ENCODE assay signal across 8 mouse cellular contexts in genomic region chr8:110631201-110631600, GRCm38 (mm10). TPM values are rescaled to one million over a fixed set of nuclear protein-coding genes. Genes with fewer than 3 reads are reported as not detected.
DNase-seq lines count a peak whose midpoint lies in the region; ATAC-seq and TF ChIP-seq lines count a peak whose summit lies in the region.
"Had no signal": no experiment of that assay in that cellular context is flagged by ENCODE, and none has a peak within 500 bp of the region (broad histone marks: within the 10 kb centered on the region; RNA-seq: fewer than 3 reads in every experiment).

No protein-coding gene starts in this region.

- no peaks in the 10 kb centered on the region for H3K4me1 ChIP-seq in hindbrain, postnatal 0 days (ENCODE audit: insufficient read depth, low read length)
- no peaks in the 10 kb centered on the region for H3K4me1 ChIP-seq in hindbrain, embryonic 11.5 days (replicated peaks; ENCODE audit: control insufficient read depth, insufficient read depth, low read length)
- no peaks in the 10 kb centered on the region; the same call in 1 of the 2 replicates for H3K4me1 ChIP-seq in intestine, embryonic 14.5 days (replicated peaks; ENCODE audit: control insufficient read depth, insufficient read depth, low read length)
- H3K4me1 ChIP-seq in forebrain, embryonic 11.5 days (replicated peaks; ENCODE audit: control insufficient read depth, insufficient read depth, low read length), result no peaks in the 10 kb centered on the region
- H3K4me1 ChIP-seq in midbrain, embryonic 16.5 days (ENCODE audit: control insufficient read depth, insufficient read depth, low read length), result peaks cover 6% of the 10 kb centered on the region

- no peak overlapping the region for H3K9ac ChIP-seq in hindbrain, postnatal 0 days (replicated peaks; ENCODE audit: low read length)
- H3K9ac ChIP-seq in hindbrain, embryonic 11.5 days (ENCODE audit: low read depth, low read length), result no peak overlapping the region
- H3K9ac ChIP-seq in intestine, embryonic 14.5 days (ENCODE audit: low read length), result no peak overlapping the region
- no peak overlapping the region for H3K9ac ChIP-seq in forebrain, embryonic 11.5 days (ENCODE audit: low read length)
- no peak overlapping the region for H3K9ac ChIP-seq in midbrain, embryonic 16.5 days (ENCODE audit: low read depth, low read length)

- no peak overlapping the region for H3K4me3 ChIP-seq in hindbrain, postnatal 0 days (ENCODE audit: low read length)
- no peak overlapping the region for H3K4me3 ChIP-seq in hindbrain, embryonic 11.5 days (ENCODE audit: low read depth, low read length)
- no peak overlapping the region for H3K4me3 ChIP-seq in intestine, embryonic 14.5 days (ENCODE audit: low read depth, low read length)
- H3K4me3 ChIP-seq in forebrain, embryonic 11.5 days (ENCODE audit: low read depth, low read length), result no peak overlapping the region
- no peak overlapping the region for H3K4me3 ChIP-seq in midbrain, embryonic 16.5 days (ENCODE audit: low read depth, low read length)

- no peak overlapping the region for H3K4me2 ChIP-seq in hindbrain, postnatal 0 days (ENCODE audit: low read depth, low read length)
- no peak overlapping the region for H3K4me2 ChIP-seq in hindbrain, embryonic 11.5 days (replicated peaks; ENCODE audit: low read depth, low read length)
- H3K4me2 ChIP-seq in intestine, embryonic 14.5 days (ENCODE audit: low read length), result no peak overlapping the region
- no peak overlapping the region for H3K4me2 ChIP-seq in forebrain, embryonic 11.5 days (ENCODE audit: low read depth, low read length, severe bottlenecking)
- no peak overlapping the region for H3K4me2 ChIP-seq in midbrain, embryonic 16.5 days (ENCODE audit: low read length)

- H3K9me3 ChIP-seq in hindbrain, postnatal 0 days (ENCODE audit: low read length), result no peaks in the 10 kb centered on the region
- H3K9me3 ChIP-seq in hindbrain, embryonic 11.5 days (ENCODE audit: control insufficient read depth, low read length), result no peaks in the 10 kb centered on the region
- no peaks in the 10 kb centered on the region for H3K9me3 ChIP-seq in intestine, embryonic 14.5 days (ENCODE audit: control insufficient read depth, low read length)
- H3K9me3 ChIP-seq in forebrain, embryonic 11.5 days (ENCODE audit: control insufficient read depth, low read length), result no peaks in the 10 kb centered on the region
- H3K9me3 ChIP-seq in midbrain, embryonic 16.5 days (replicated peaks; ENCODE audit: control insufficient read depth, low read length, poor library complexity, severe bottlenecking), result no peaks in the 10 kb centered on the region

- no peaks in the 10 kb centered on the region for H3K27me3 ChIP-seq in hindbrain, postnatal 0 days (ENCODE audit: insufficient read depth, low read length)
- H3K27me3 ChIP-seq in hindbrain, embryonic 11.5 days (ENCODE audit: control insufficient read depth, insufficient read depth, low read length), result no peaks in the 10 kb centered on the region
- H3K27me3 ChIP-seq in intestine, embryonic 14.5 days (replicated peaks; ENCODE audit: control insufficient read depth, insufficient read depth, low read length), result no peaks in the 10 kb centered on the region
- no peaks in the 10 kb centered on the region for H3K27me3 ChIP-seq in forebrain, embryonic 11.5 days (ENCODE audit: control insufficient read depth, insufficient read depth, low read length)
- H3K27me3 ChIP-seq in midbrain, embryonic 16.5 days (ENCODE audit: control insufficient read depth, insufficient read depth, low read depth, low read length), result no peaks in the 10 kb centered on the region

- DNase-seq in hindbrain, postnatal 0 days (ENCODE audit: low spot score), result no peak
- DNase-seq in hindbrain, embryonic 11.5 days (ENCODE audit: low spot score), result no peak
- DNase-seq in urinary bladder, postnatal 25 days (ENCODE audit: low spot score), result peak; percentile 36
- DNase-seq in urinary bladder, postnatal 10 days (ENCODE audit: low spot score), result no peak
- peak; percentile 65 for DNase-seq in intestine, embryonic 14.5 days (ENCODE audit: low spot score)
- DNase-seq in forebrain, embryonic 11.5 days (ENCODE audit: low spot score), result no peak

- WGBS in hindbrain, postnatal 0 days, result 95% methylated on average over 7 of the region's 7 CpGs
- 94% methylated on average over 7 of the region's 7 CpGs for WGBS in hindbrain, embryonic 11.5 days
- WGBS in intestine, embryonic 14.5 days, result 89% methylated on average over 7 of the region's 7 CpGs
- 93% methylated on average over 7 of the region's 7 CpGs for WGBS in forebrain, embryonic 11.5 days
- 92% methylated on average over 7 of the region's 7 CpGs for WGBS in midbrain, embryonic 16.5 days

- H3K27ac ChIP-seq in hindbrain, postnatal 0 days, result 0 out of 2 replicates have a peak overlapping the region, but pooled peaks have one; percentile 28
- no peak overlapping the region for H3K27ac ChIP-seq in hindbrain, embryonic 11.5 days (ENCODE audit: low read depth, low read length)
- peak overlapping the region; percentile 69 for H3K27ac ChIP-seq in intestine, embryonic 14.5 days (ENCODE audit: low read depth)
- no peak overlapping the region for H3K27ac ChIP-seq in forebrain, embryonic 11.5 days (ENCODE audit: low read depth, low read length)
- H3K27ac ChIP-seq in midbrain, embryonic 16.5 days (ENCODE audit: low read length), result no peak overlapping the region

- H3K36me3 ChIP-seq in hindbrain, postnatal 0 days (ENCODE audit: insufficient read depth, low read length), result peaks cover 35% of the 10 kb centered on the region
- H3K36me3 ChIP-seq in hindbrain, embryonic 11.5 days (ENCODE audit: control insufficient read depth, insufficient read depth, low read length), result peaks cover 6% of the 10 kb centered on the region
- peaks cover 42% of the 10 kb centered on the region for H3K36me3 ChIP-seq in intestine, embryonic 14.5 days (ENCODE audit: control insufficient read depth, insufficient read depth, low read length)
- H3K36me3 ChIP-seq in forebrain, embryonic 11.5 days (ENCODE audit: control insufficient read depth, insufficient read depth, low read length), result no peaks in the 10 kb centered on the region; the same call in 1 of the 2 replicates
- peaks cover 30% of the 10 kb centered on the region for H3K36me3 ChIP-seq in midbrain, embryonic 16.5 days (ENCODE audit: control insufficient read depth, insufficient read depth, low read length)

- ATAC-seq in hindbrain, postnatal 0 days, result no peak
- no peak for ATAC-seq in hindbrain, embryonic 11.5 days (ENCODE audit: low FRiP score)
- ATAC-seq in intestine, embryonic 14.5 days (replicated peaks; ENCODE audit: low FRiP score, low TSS enrichment, low read depth), result no peak
- no peak for ATAC-seq in forebrain, embryonic 11.5 days (replicated peaks; ENCODE audit: low FRiP score)
- ATAC-seq in midbrain, embryonic 16.5 days, result no peak
- ATAC-seq: activated CD4-positive, CD25-positive, alpha-beta regulatory T cell, adult 4 months had no signal

- no peak for TF ChIP-seq CTCF in hindbrain, postnatal 0 days (IDR thresholded peaks at IDR 0.05; ENCODE audit: low read depth)

RNA-seq across cellular contexts. Expression of gene Vac14, which starts 12.8 kb away (rescaled TPM):
- 42.1 and 44.1 TPM in 2 replicates for total RNA-seq in hindbrain, postnatal 0 days (2014; rRNA removed)
- polyA plus RNA-seq in hindbrain, postnatal 0 days (2015; fragmentation: Nextera tagmentation; extraction: Ambion mirVana), result 22.4 and 26.1 TPM in 2 replicates
- polyA plus RNA-seq in hindbrain, embryonic 11.5 days (2014; fragmentation: Nextera tagmentation; extraction: Ambion mirVana), result 32.3 and 35.3 TPM in 2 replicates
- 24.2 and 27.2 TPM in 2 replicates for polyA plus RNA-seq in intestine, embryonic 14.5 days (2014; fragmentation: Nextera tagmentation; extraction: Ambion mirVana)
- polyA plus RNA-seq in forebrain, embryonic 11.5 days (2014; fragmentation: Nextera tagmentation; extraction: Ambion mirVana), result 31.8 and 37.3 TPM in 2 replicates
- 25.2 and 28.5 TPM in 2 replicates for polyA plus RNA-seq in midbrain, embryonic 16.5 days (2015; fragmentation: Nextera tagmentation; extraction: Ambion mirVana)

Comparison
In these comparisons a context has a peak if more than half of its experiments do, and no peak if none do; other contexts are left out.
1. DNase-seq: peak in urinary bladder, postnatal 25 days (single experiment) and intestine, embryonic 14.5 days (single experiment); none in hindbrain, postnatal 0 days (single experiment), hindbrain, embryonic 11.5 days (single experiment), urinary bladder, postnatal 10 days (single experiment) and forebrain, embryonic 11.5 days (single experiment).
2. H3K27ac ChIP-seq: peak in hindbrain, postnatal 0 days (single experiment) and intestine, embryonic 14.5 days (single experiment); none in hindbrain, embryonic 11.5 days (single experiment), forebrain, embryonic 11.5 days (single experiment) and midbrain, embryonic 16.5 days (single experiment).